Mouse (Mus musculus) embryo, embryonic 11.5 days (tissue): ENCODE measurements around the gene Uts2r.

ENCODE experiments used
- DNase-seq: peaks from one replicate; pipeline ENCODE4 v3.0.0-alpha.2; 2012; ENCODE audit warnings: low read depth, low spot score

The Uts2r gene

GRCm38 (mm10) chr11:121159971-121160370 lies at the start of gene Uts2r:
Gene Uts2r (plus strand): TSS chr11:121160271.
- no peak for DNase-seq

GRCm38 (mm10) chr11:121111051-121111450 lies 49.0 kb upstream of the Uts2r start:
- DNase-seq: no peak

- no peak for DNase-seq
These were observed 48.5 kb upstream of the Uts2r start for GRCm38 (mm10) chr11:121111601-121112000.

- DNase-seq: no peak
These were observed 47.8 kb upstream of the Uts2r start for GRCm38 (mm10) chr11:121112091-121112775.

- DNase-seq: no peak
These were observed 42.0 kb upstream of the Uts2r start for GRCm38 (mm10) chr11:121118106-121118505.

GRCm38 (mm10) chr11:121118577-121118976 lies 41.5 kb upstream of the Uts2r start, which contains the start of gene Tex19.2:
Gene Tex19.2 (minus strand): TSS chr11:121118677.
- no peak for DNase-seq

GRCm38 (mm10) chr11:121121151-121121550 lies 38.9 kb upstream of the Uts2r start:
- no peak for DNase-seq

- no peak for DNase-seq
These were observed 37.9 kb upstream of the Uts2r start for GRCm38 (mm10) chr11:121122024-121122670.

- no peak for DNase-seq
These were observed 36.6 kb upstream of the Uts2r start for GRCm38 (mm10) chr11:121123438-121123837.

- no peak for DNase-seq
These were observed 34.4 kb upstream of the Uts2r start for GRCm38 (mm10) chr11:121125522-121126172.

GRCm38 (mm10) chr11:121126395-121126794 lies 33.7 kb upstream of the Uts2r start:
- no peak for DNase-seq

- no peak for DNase-seq
These were observed 32.6 kb upstream of the Uts2r start for GRCm38 (mm10) chr11:121127441-121127840.

GRCm38 (mm10) chr11:121129616-121130015 lies 30.5 kb upstream of the Uts2r start:
- no peak for DNase-seq

GRCm38 (mm10) chr11:121134600-121134999 lies 25.5 kb upstream of the Uts2r start:
- DNase-seq: no peak

GRCm38 (mm10) chr11:121137682-121138081 lies 22.4 kb upstream of the Uts2r start:
- no peak for DNase-seq

- DNase-seq: no peak
These were observed 21.3 kb upstream of the Uts2r start for GRCm38 (mm10) chr11:121138732-121139131.

- no peak for DNase-seq
These were observed 16.6 kb upstream of the Uts2r start for GRCm38 (mm10) chr11:121143325-121144015.

GRCm38 (mm10) chr11:121145865-121146264 lies 14.2 kb upstream of the Uts2r start, which contains the start of gene Tex19.1:
Gene Tex19.1 (plus strand): TSS chr11:121146143.
- no peak for DNase-seq

- no peak for DNase-seq
These were observed 11.9 kb upstream of the Uts2r start for GRCm38 (mm10) chr11:121148193-121148592.

- no peak for DNase-seq
These were observed 5.9 kb upstream of the Uts2r start for GRCm38 (mm10) chr11:121154203-121154602.

GRCm38 (mm10) chr11:121156411-121156891 lies 3.6 kb upstream of the Uts2r start:
- DNase-seq: no peak
